Mouse (Mus musculus): Measurements from ENCODE around the gene Relt. TPM values are rescaled to one million over a fixed set of nuclear protein-coding genes. Genes with fewer than 3 reads are reported as not detected.

The Relt gene
- polyA plus RNA-seq (2016; fragmentation: Nextera tagmentation; extraction: Ambion mirVana) = 3.7 and 3.9 TPM in 2 replicates

GRCm38 (mm10) chr7:100862828-100863638 lies at the start of gene Relt:
Gene Relt (minus strand): TSS chr7:100863446.
- Histone ChIP-seq H3K36me3 (no peaks in the 10 kb centered on the region), H3K9ac (peak within 1 kb of the TSS; percentile 72), H3K27me3 (replicated peaks) (no peaks in the 10 kb centered on the region), H3K9me3 (no peaks in the 10 kb centered on the region), H3K4me2 (replicated peaks) (peak within 1 kb of the TSS; percentile 98), H3K27ac (peak within 1 kb of the TSS; percentile 59; the same call in 1 of the 2 replicates), H3K4me3 (peak within 1 kb of the TSS; percentile 69), H3K4me1 (peaks cover 11% of the 10 kb centered on the region)
- under 1% methylated on average over 91 of the region's 91 CpGs for WGBS
- ATAC-seq (ENCODE audit: low FRiP score, low read depth) = peak; percentile 91

GRCm38 (mm10) chr7:100911791-100912190 lies 48.5 kb upstream of the Relt start:
- Histone ChIP-seq H3K4me3 (no peak overlapping the region), H3K4me1 (peaks cover 27% of the 10 kb centered on the region), H3K9ac (no peak overlapping the region), H3K27ac (no peak overlapping the region), H3K4me2 (replicated peaks) (0 out of 2 replicates have a peak overlapping the region, but pooled peaks have one; percentile 22), H3K27me3 (replicated peaks) (no peaks in the 10 kb centered on the region), H3K9me3 (no peaks in the 10 kb centered on the region), H3K36me3 (no peaks in the 10 kb centered on the region)
- no peak for ATAC-seq (ENCODE audit: low FRiP score, low read depth)
- 51% methylated on average over 9 of the region's 9 CpGs for WGBS

- Histone ChIP-seq H3K4me2 (replicated peaks) (peak overlapping the region; percentile 22; the same call in 1 of the 2 replicates), H3K9ac (0 out of 2 replicates have a peak overlapping the region, but pooled peaks have one; percentile 27), H3K9me3 (no peaks in the 10 kb centered on the region), H3K27ac (no peak overlapping the region), H3K27me3 (replicated peaks) (no peaks in the 10 kb centered on the region), H3K4me1 (peaks cover 27% of the 10 kb centered on the region), H3K36me3 (no peaks in the 10 kb centered on the region), H3K4me3 (no peak overlapping the region)
- WGBS = 4% methylated on average over 2 of the region's 2 CpGs
- ATAC-seq (ENCODE audit: low FRiP score, low read depth) = no peak
These were observed 48.1 kb upstream of the Relt start for GRCm38 (mm10) chr7:100911246-100911770.

GRCm38 (mm10) chr7:100908567-100908966 lies 45.3 kb upstream of the Relt start:
- no peaks in the 10 kb centered on the region for H3K9me3 ChIP-seq
- WGBS = 44% methylated on average over 8 of the region's 8 CpGs

GRCm38 (mm10) chr7:100908061-100908460 lies 44.8 kb upstream of the Relt start:
- H3K36me3 ChIP-seq = no peaks in the 10 kb centered on the region
- no peak overlapping the region for H3K9ac ChIP-seq
- H3K9me3 ChIP-seq = no peaks in the 10 kb centered on the region
- 72% methylated on average over 8 of the region's 8 CpGs for WGBS
- no peak overlapping the region for H3K27ac ChIP-seq
- no peak for ATAC-seq (ENCODE audit: low FRiP score, low read depth)
- H3K4me2 ChIP-seq (replicated peaks) = no peak overlapping the region
- H3K27me3 ChIP-seq (replicated peaks) = no peaks in the 10 kb centered on the region
- H3K4me3 ChIP-seq = no peak overlapping the region
- H3K4me1 ChIP-seq = peaks cover 27% of the 10 kb centered on the region

More at GRCm38 (mm10) chr7:100908567-100908966, 45.3 kb upstream of the Relt start:
- H3K4me2 ChIP-seq (replicated peaks) = no peak overlapping the region
- no peak overlapping the region for H3K9ac ChIP-seq
- no peak for ATAC-seq (ENCODE audit: low FRiP score, low read depth)
- H3K27me3 ChIP-seq (replicated peaks) = no peaks in the 10 kb centered on the region
- no peak overlapping the region for H3K4me3 ChIP-seq
- no peaks in the 10 kb centered on the region for H3K36me3 ChIP-seq
- peaks cover 27% of the 10 kb centered on the region for H3K4me1 ChIP-seq
- H3K27ac ChIP-seq = no peak overlapping the region

- H3K4me2 ChIP-seq (replicated peaks) = no peak overlapping the region
- H3K4me1 ChIP-seq = peaks cover 27% of the 10 kb centered on the region
- H3K27ac ChIP-seq = no peak overlapping the region
- no peak for ATAC-seq (ENCODE audit: low FRiP score, low read depth)
- no peak overlapping the region for H3K4me3 ChIP-seq
- H3K9ac ChIP-seq = no peak overlapping the region
- H3K27me3 ChIP-seq (replicated peaks) = no peaks in the 10 kb centered on the region
- H3K36me3 ChIP-seq = no peaks in the 10 kb centered on the region
- 0% methylated on average over 1 of the region's 1 CpGs for WGBS
- H3K9me3 ChIP-seq = no peaks in the 10 kb centered on the region
These were observed 44.0 kb upstream of the Relt start for GRCm38 (mm10) chr7:100907231-100907630.

- WGBS = 90% methylated on average over 10 of the region's 10 CpGs
- no peaks in the 10 kb centered on the region for H3K9me3 ChIP-seq
- H3K27ac ChIP-seq = no peak overlapping the region
- no peak overlapping the region for H3K9ac ChIP-seq
- no peaks in the 10 kb centered on the region for H3K36me3 ChIP-seq
- H3K4me2 ChIP-seq (replicated peaks) = no peak overlapping the region
- peaks cover 16% of the 10 kb centered on the region for H3K4me1 ChIP-seq
- H3K4me3 ChIP-seq = no peak overlapping the region
- H3K27me3 ChIP-seq (replicated peaks) = no peaks in the 10 kb centered on the region
- no peak for ATAC-seq (ENCODE audit: low FRiP score, low read depth)
These were observed 43.0 kb upstream of the Relt start for GRCm38 (mm10) chr7:100906029-100906789.

- Histone ChIP-seq H3K4me2 (replicated peaks) (no peak overlapping the region), H3K4me3 (no peak overlapping the region), H3K27ac (no peak overlapping the region), H3K9ac (no peak overlapping the region), H3K36me3 (no peaks in the 10 kb centered on the region), H3K9me3 (no peaks in the 10 kb centered on the region), H3K27me3 (replicated peaks) (no peaks in the 10 kb centered on the region), H3K4me1 (peaks cover 11% of the 10 kb centered on the region; the same call in 1 of the 2 replicates)
- ATAC-seq (ENCODE audit: low FRiP score, low read depth) = no peak
- 92% methylated on average over 7 of the region's 7 CpGs for WGBS
These were observed 41.8 kb upstream of the Relt start for GRCm38 (mm10) chr7:100905037-100905436.

- Histone ChIP-seq H3K4me2 (replicated peaks) (no peak overlapping the region), H3K4me3 (no peak overlapping the region), H3K9me3 (no peaks in the 10 kb centered on the region), H3K27me3 (replicated peaks) (no peaks in the 10 kb centered on the region), H3K36me3 (no peaks in the 10 kb centered on the region), H3K27ac (no peak overlapping the region), H3K4me1 (peaks cover 11% of the 10 kb centered on the region; the same call in 1 of the 2 replicates), H3K9ac (no peak overlapping the region)
- WGBS = 87% methylated on average over 5 of the region's 5 CpGs
- no peak for ATAC-seq (ENCODE audit: low FRiP score, low read depth)
These were observed 41.4 kb upstream of the Relt start for GRCm38 (mm10) chr7:100904612-100905011.

GRCm38 (mm10) chr7:100902451-100903137 lies 39.3 kb upstream of the Relt start:
- ATAC-seq (ENCODE audit: low FRiP score, low read depth) = 0 out of 2 replicates have a peak, but pooled peaks have one; percentile 17
- 77% methylated on average over 9 of the region's 9 CpGs for WGBS

GRCm38 (mm10) chr7:100897828-100898227 lies 34.6 kb upstream of the Relt start:
- Histone ChIP-seq H3K4me1 (peaks cover 25% of the 10 kb centered on the region), H3K27me3 (replicated peaks) (no peaks in the 10 kb centered on the region), H3K36me3 (no peaks in the 10 kb centered on the region; the same call in 1 of the 2 replicates), H3K27ac (no peak overlapping the region), H3K9me3 (no peaks in the 10 kb centered on the region), H3K9ac (no peak overlapping the region), H3K4me2 (replicated peaks) (no peak overlapping the region), H3K4me3 (no peak overlapping the region)
- no peak for ATAC-seq (ENCODE audit: low FRiP score, low read depth)
- 85% methylated on average over 5 of the region's 5 CpGs for WGBS

More at GRCm38 (mm10) chr7:100902451-100903137, 39.3 kb upstream of the Relt start:
- Histone ChIP-seq H3K27me3 (replicated peaks) (no peaks in the 10 kb centered on the region), H3K9me3 (no peaks in the 10 kb centered on the region), H3K36me3 (no peaks in the 10 kb centered on the region; the same call in 1 of the 2 replicates), H3K4me1 (peaks cover 2% of the 10 kb centered on the region; the same call in 1 of the 2 replicates), H3K4me3 (no peak overlapping the region), H3K27ac (no peak overlapping the region), H3K4me2 (replicated peaks) (no peak overlapping the region), H3K9ac (no peak overlapping the region)
